ENCODE assay signal across 1 mouse cellular context in genomic region chr17:28207092-28207491, GRCm38 (mm10).
TF ChIP-seq lines count a peak whose summit lies in the region.

No protein-coding gene starts in this region.

TF ChIP-seq in MEL, 35 proteins besides CTCF, POLR2A, EP300 and RAD21 (continued from another document):
- no peak for TF ChIP-seq RCOR1 (IDR thresholded peaks at IDR 0.05; ENCODE audit: low read depth, low read length)
- no peak for TF ChIP-seq MAX (IDR thresholded peaks at IDR 0.05; ENCODE audit: low read length)
- no peak for TF ChIP-seq CHD2 (IDR thresholded peaks at IDR 0.05; ENCODE audit: low read length)
- no peak for TF ChIP-seq ZMIZ1 (IDR thresholded peaks at IDR 0.05; ENCODE audit: low read depth, low read length)
- TF ChIP-seq SIN3A (IDR thresholded peaks at IDR 0.05; ENCODE audit: low read length): no peak
- no peak for TF ChIP-seq ZC3H11A (IDR thresholded peaks at IDR 0.05; ENCODE audit: low read depth, low read length)
